Mouse (Mus musculus): Measurements from ENCODE around the gene Asic5.

DNA sequence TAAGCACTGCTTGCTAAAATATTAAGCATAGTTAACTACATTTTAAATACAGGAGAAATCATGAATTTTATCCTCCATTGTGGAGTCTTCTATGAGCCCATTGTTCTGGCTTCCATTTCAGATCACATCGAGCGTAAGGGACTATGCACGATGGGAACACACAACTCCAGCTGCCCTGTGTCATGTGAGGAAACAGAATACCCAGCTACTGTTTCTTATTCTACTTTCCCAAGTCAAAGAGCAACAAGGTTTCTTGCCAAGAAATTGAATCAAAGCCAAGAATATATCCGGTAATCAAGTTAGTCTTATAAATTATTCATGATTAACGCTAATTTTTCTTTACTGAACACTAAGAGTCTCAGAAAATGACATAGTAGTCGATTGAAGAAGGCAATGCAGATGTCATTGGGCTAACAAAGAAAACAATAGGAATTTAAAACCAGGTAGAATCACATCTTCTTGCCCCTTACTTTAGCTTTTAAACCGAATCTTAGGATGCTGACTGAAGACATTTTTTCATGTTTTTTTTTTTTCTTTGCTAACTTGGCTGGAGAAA lies 32.1 kb downstream of the Asic5 start:
- no peak for TF ChIP-seq HCFC1 (IDR thresholded peaks at IDR 0.05; ENCODE audit: borderline replicate concordance, insufficient read depth, low read length)
- no peak for TF ChIP-seq CHD2 (IDR thresholded peaks at IDR 0.05; ENCODE audit: low read depth, low read length)

Data from ES-E14 (cell line).